Mouse (Mus musculus) E14TG2a.4 (cell line): ENCODE measurements around the gene Rev1.

Experiments
- CTCF ChIP-seq: conservative IDR thresholded peaks from 2 replicates; pipeline ENCODE4 v1.5.1; 2014; ENCODE audit warnings: low read length
- NANOG ChIP-seq: IDR thresholded peaks from 2 replicates; pipeline ENCODE4 v1.6.1; 2014; ENCODE audit warnings: borderline replicate concordance, low read length, mixed read lengths
- POU5F1 ChIP-seq: IDR thresholded peaks from 2 replicates; pipeline ENCODE4 v1.6.1; 2014; ENCODE audit warnings: low read length, borderline replicate concordance

DNA sequence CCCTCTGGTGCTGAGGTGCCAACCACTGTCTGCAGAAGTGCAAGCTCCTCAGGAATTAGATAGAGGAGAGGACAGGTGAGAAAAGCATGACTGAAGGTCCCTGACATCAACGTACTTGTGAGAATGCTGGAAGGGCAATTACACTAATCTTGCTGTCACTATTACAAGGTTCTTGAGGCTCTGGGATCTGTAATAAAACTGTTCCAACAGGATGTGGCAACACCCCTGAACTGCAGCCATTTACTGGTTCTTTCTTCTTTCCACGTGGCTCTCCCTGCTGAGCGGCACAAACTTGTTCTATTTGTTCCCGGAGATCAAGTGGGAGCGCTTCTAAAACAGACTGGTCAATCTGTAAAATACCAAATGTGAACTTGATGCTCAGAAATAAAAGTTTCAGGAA is 74.4 kb downstream of the Rev1 start:
- TF ChIP-seq CTCF (no peak), NANOG (no peak), POU5F1 (no peak)
